Mouse (Mus musculus) granulocyte monocyte progenitor cell, adult 5-6 weeks (primary cell): ENCODE data around the gene Pgd. TPM values are rescaled to one million over a fixed set of nuclear protein-coding genes. Genes with fewer than 3 reads are reported as not detected.
"Not testable (repeated sequence)": the region's sequence is repeated elsewhere in the genome, so short reads cannot be mapped to it uniquely, and the experiment has no call there.

Source experiments
- ATAC-seq: replicated peaks from 2 replicates; pipeline ENCODE4 v1.8.0; 2016; ENCODE audit warnings: mild to moderate bottlenecking, moderate TSS enrichment, inconsistent platforms; ENCODE audit not compliant: poor library complexity, severe bottlenecking
- total RNA-seq, 2 experiments: library from RNA; stranded (forward) in 1 of 2; stranded (reverse) in 1 of 2; fragments of 200-712, 200-1000 nt in 1 of 2; fragments of >200 nt in 1 of 2; fragmentation: Nextera tagmentation in 1 of 2; gene quantifications; 2 replicates each; pipeline ENCODE4 v1.2.3; 2014 to 2017

Pgd gene
- total RNA-seq (2014; fragmentation: Nextera tagmentation) (220 and 237 TPM in 2 replicates), total RNA-seq (2017) (140 and 162 TPM in 2 replicates)

DNA sequence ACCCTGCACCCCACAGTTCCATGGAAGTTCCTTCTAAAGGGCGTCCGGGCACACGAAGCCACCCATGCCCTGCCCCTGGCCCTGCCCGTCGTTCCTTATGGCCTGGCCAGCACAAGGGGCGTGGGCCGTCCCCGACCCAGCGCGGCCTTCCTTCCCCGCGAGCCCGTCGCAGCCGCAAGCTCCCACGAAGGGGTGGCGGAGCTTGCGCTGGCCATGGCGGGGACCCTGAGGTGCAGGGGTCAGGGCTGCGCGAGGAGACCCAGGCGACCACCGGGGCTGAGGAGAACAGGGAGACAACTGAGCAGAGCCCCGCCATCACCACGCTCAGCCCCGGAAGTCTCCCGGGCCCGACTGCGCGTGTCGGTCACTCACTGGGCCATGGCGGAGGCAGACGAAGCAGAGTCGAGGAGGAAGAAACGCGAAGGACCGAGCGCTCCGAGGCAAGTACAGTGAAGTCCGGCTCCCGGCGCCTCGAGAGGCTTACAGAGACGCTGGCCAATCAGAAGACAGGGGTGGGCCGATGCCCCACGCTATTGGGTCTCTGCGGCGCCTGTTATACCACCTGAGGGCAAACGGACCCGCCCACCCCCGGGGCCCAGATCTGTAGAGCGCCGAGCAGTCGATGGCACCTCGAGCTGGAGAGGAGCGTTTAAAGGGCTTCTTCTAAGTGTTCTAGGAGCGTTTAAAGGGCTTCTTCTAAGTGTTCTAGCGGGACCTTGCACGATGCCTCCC lies at the start of gene Pgd:
Gene Pgd (minus strand): TSS at position 557 of the 732 bp plus-strand sequence.
- peak; percentile 89 for ATAC-seq

DNA sequence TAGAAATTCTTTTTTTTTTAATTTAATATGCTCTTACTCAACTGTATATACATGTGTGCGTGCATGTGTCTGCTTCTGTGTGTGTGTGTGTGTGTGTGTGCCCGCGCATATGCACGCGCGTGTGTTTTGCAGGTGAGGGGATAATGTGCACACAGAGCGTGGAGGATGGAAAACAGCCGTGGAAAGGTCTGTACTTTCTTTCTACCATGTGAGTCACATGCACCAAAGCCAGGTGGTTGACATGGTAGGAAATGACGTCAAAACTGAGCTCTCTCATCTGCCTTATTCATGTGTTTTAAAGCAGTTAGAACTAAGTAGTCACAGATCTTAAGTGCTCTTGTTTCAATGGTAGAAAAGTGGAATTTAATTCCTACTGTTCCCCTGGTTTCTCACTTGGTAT lies 49.4 kb upstream of the Pgd start:
- no peak for ATAC-seq

- no peak for ATAC-seq
These were observed 48.8 kb upstream of the Pgd start for GRCm38 (mm10) chr4:149215397-149215796.

DNA sequence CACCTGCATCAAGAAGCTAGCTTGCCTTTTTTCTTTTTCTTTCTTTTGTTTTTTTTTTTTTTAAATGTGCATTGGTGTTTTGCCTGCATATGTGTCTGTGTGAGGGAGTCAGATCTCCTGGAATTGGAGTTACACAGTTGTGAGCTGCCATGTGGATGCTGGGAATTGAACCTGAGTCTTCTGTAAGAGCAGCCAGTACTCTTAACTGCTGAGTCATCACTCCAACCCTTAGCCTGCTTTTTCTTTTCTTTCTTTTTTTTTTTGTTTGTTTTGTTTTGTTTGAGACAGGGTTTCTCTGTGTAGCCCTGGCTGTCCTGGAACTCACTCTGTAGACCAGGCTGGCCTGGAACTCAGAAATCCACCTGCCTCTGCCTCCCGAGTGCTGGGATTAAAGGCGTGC lies 47.9 kb upstream of the Pgd start:
- not testable (repeated sequence) for ATAC-seq

DNA sequence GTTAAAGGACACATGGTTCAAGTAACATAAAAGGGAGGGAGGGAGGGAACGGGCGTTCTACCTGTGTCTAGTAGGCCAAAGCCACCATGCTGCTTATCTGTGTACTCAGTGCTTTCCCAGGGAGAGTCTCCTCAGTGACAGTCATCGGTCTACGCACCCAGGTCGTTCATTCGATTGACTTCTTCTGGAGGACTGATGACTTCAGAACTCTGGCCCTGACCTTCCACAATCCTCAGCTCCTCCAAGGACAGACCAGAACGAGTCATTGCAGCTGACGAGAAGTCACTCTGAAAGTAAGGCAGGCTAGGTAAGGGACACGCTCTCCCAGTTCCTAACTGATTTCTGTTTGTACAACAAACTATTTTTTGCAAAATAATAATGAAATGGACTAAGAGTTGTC lies 46.9 kb upstream of the Pgd start:
- ATAC-seq = no peak

- ATAC-seq = not testable (repeated sequence)
These were observed 44.9 kb upstream of the Pgd start for GRCm38 (mm10) chr4:149211441-149211840.

DNA sequence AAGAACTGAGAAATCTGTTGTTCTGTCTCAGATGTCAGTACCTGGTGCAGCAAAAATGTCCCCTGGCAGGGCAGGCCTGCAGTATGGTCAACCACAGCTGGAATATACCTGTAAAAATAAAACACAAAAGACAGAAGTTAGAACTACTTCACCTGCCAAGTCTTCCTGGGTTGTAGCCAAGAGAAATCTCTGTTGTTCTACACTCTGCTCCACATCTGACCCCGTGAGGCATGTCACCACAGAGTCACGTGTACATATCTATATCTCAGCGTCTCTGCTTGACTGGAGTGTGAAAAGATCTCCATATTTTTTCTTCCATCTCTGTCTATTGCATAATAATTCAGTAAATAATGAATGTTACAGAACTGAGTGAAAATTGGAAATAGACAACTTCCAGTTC lies 35.9 kb upstream of the Pgd start:
- ATAC-seq = no peak

DNA sequence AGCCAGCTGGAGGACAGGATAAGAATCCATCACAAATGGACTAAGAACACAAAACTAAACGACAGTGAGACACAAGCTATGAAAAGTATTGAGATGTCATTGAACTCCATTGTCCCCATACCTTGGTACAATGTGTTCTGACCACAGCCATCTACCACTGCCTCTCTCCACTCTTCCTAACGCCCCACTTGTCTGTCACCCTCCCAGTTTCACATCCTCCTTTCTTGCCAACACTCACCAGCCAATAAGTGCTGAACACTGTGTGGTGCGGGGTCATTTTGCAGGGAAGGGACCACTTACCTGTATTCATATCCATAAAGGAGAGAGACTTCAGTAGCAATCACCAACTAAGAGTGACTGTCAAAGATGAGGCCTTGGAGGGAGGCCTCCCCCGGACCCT lies 34.5 kb upstream of the Pgd start:
- ATAC-seq = peak; percentile 98

GRCm38 (mm10) chr4:149197180-149197579 lies 30.6 kb upstream of the Pgd start:
- ATAC-seq = no peak

DNA sequence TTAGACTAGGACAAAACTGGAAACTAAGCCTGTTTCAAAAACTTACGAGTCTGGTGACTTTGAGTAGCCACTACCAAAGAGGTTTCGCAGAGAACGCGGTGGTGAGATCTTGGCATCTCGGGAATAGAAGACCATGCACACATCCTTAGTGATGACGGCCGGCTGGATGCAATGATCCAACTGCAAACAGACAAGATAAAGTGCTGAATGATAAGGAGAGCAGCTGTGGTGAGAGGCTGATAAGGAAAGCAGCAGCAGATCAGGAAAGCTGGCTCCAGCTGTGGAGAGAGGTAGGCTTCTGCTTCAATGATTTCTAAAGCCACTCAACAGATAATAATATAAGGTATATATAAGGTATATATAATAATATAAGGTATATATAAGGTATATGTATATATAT lies 24.5 kb upstream of the Pgd start:
- ATAC-seq = no peak

- no peak for ATAC-seq
These were observed 22.0 kb upstream of the Pgd start for GRCm38 (mm10) chr4:149188563-149188962.

- no peak for ATAC-seq
These were observed 16.2 kb upstream of the Pgd start for GRCm38 (mm10) chr4:149182755-149183154.

- ATAC-seq = peak; percentile 65
These were observed 15.6 kb upstream of the Pgd start for GRCm38 (mm10) chr4:149182192-149182591.

DNA sequence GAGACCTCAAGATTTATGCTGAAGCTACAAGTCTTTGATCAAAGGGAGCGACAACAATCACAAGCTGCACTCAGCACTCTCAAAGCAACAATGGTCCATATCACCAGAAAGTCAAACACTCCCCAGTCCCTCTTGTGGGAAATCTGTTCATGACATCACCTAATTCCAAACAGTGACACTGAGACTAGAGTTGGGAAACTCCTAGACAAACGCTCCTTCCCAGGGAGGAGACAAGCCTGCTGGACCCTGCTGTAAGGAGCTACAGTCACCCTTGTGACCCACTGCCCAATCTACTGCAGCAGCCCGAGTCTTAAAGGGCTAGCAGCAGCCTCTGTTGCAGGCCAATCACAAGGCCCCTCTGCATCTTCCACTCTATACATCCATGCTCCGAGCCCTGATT lies 13.0 kb upstream of the Pgd start:
- no peak for ATAC-seq

DNA sequence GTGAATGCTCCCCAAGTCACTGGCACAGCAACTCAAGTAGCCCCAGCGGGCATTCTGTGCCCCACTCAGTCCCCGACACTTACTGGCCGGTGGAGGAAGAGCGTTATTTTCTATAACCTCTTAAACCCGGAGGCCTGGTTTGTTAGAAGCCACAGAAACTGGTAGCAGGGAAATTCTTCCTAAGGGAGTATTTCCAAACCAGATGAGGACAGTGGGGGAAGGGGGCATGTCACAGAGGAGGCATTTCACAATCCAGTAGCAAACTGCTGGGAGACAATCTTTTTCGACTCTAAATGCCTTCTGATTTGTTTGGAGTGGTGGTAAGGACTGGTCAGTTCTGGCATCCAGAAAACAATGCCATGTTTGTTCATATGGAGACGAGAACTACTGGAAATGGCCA lies 12.6 kb upstream of the Pgd start:
- peak; percentile 70 for ATAC-seq

- ATAC-seq = no peak
These were observed 11.8 kb upstream of the Pgd start for GRCm38 (mm10) chr4:149178328-149178727.

GRCm38 (mm10) chr4:149177046-149177445 lies 10.5 kb upstream of the Pgd start:
- ATAC-seq = no peak

- no peak for ATAC-seq
These were observed 10.1 kb upstream of the Pgd start for GRCm38 (mm10) chr4:149176645-149177044.

DNA sequence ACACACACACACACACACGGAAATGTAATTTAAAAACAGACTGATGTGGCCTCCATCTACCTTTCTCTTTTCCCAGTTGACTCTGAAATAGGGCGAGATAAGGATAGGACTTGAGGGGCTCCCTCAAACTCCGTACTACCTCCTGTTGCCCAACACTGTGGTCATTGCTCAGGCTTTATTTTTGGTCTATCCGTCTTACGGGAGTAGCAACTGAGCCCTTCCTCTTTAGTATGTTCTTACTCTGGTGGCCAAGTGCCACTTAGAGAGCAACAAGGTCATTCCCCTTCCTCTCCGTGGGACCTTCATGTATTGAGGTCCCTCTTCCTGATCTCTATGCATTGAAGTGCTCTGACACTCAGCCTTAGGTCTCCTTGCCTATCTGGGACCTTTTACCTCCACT lies 7.1 kb upstream of the Pgd start:
- peak; percentile 81 for ATAC-seq

GRCm38 (mm10) chr4:149172666-149173065 lies 6.1 kb upstream of the Pgd start:
- no peak for ATAC-seq

GRCm38 (mm10) chr4:149172083-149172482 lies 5.5 kb upstream of the Pgd start:
- ATAC-seq = no peak

DNA sequence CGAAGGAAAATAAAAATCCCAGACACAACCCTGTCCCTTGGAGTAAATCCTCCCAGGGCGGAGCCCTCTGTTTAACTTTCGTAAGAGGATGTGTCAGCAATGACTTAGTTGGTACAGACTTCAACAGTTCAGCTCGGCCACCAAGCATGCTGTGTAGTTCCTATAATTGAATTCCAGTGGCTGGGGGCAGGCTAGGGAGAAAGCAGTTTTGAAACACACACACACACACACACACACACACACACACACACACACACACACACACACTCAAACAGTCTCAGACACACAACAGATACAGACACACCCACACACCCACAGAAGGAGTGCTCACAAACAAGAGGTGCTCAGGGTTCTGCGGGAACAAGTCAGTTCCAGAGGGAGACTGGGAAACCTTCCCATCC lies 5.0 kb upstream of the Pgd start:
- ATAC-seq = peak; percentile 48
